Mouse (Mus musculus): ENCODE results near the gene Fitm2. TPM values are rescaled to one million over a fixed set of nuclear protein-coding genes. Genes with fewer than 3 reads are reported as not detected.

Gene Fitm2
- polyA plus RNA-seq, 1 experiment, result 21.9 TPM

GRCm38 (mm10) chr2:163492018-163492417, 19.6 kb upstream of the Fitm2 start, which contains the start of gene R3hdml:
Gene R3hdml (plus strand): TSS chr2:163492318.
- WGBS, result 61% methylated on average over 5 of the region's 5 CpGs
- no peak within 1 kb of the TSS for H3K4me3 ChIP-seq (ENCODE audit: insufficient read depth, low read depth, low read length)
- DNase-seq, result no peak
- no peaks in the 10 kb centered on the region for H3K27me3 ChIP-seq (replicated peaks; ENCODE audit: control insufficient read depth, insufficient read depth, low read length)
- H3K27ac ChIP-seq (ENCODE audit: insufficient read depth, low read depth, low read length), result no peak within 1 kb of the TSS
- H3K4me1 ChIP-seq (ENCODE audit: control insufficient read depth, insufficient read depth, low read length), result no peaks in the 10 kb centered on the region
- H3K36me3 ChIP-seq (ENCODE audit: control insufficient read depth, insufficient read depth, low read length), result no peaks in the 10 kb centered on the region
- TF ChIP-seq CTCF (conservative IDR thresholded peaks at IDR 0.05; ENCODE audit: insufficient read depth, insufficient read length, low read depth, low read length) (no peak), POLR2A (IDR thresholded peaks at IDR 0.05; ENCODE audit: low read depth, low read length) (no peak)

GRCm38 (mm10) chr2:163491351-163491750, 18.9 kb upstream of the Fitm2 start:
- H3K4me3 ChIP-seq (ENCODE audit: insufficient read depth, low read depth, low read length), result no peak overlapping the region
- no peaks in the 10 kb centered on the region for H3K4me1 ChIP-seq (ENCODE audit: control insufficient read depth, insufficient read depth, low read length)
- no peaks in the 10 kb centered on the region for H3K36me3 ChIP-seq (ENCODE audit: control insufficient read depth, insufficient read depth, low read length)
- WGBS, result 64% methylated on average over 7 of the region's 7 CpGs
- no peak for DNase-seq
- H3K27ac ChIP-seq (ENCODE audit: insufficient read depth, low read depth, low read length), result no peak overlapping the region
- TF ChIP-seq CTCF (conservative IDR thresholded peaks at IDR 0.05; ENCODE audit: insufficient read depth, insufficient read length, low read depth, low read length) (no peak), POLR2A (IDR thresholded peaks at IDR 0.05; ENCODE audit: low read depth, low read length) (no peak)
- no peaks in the 10 kb centered on the region for H3K27me3 ChIP-seq (replicated peaks; ENCODE audit: control insufficient read depth, insufficient read depth, low read length)

- no peak overlapping the region for H3K27ac ChIP-seq (ENCODE audit: insufficient read depth, low read depth, low read length)
- no peaks in the 10 kb centered on the region for H3K27me3 ChIP-seq (replicated peaks; ENCODE audit: control insufficient read depth, insufficient read depth, low read length)
- H3K36me3 ChIP-seq (ENCODE audit: control insufficient read depth, insufficient read depth, low read length), result no peaks in the 10 kb centered on the region
- H3K4me3 ChIP-seq (ENCODE audit: insufficient read depth, low read depth, low read length), result no peak overlapping the region
- WGBS, result 90% methylated on average over 17 of the region's 17 CpGs
- no peak for DNase-seq
- TF ChIP-seq CTCF (conservative IDR thresholded peaks at IDR 0.05; ENCODE audit: insufficient read depth, insufficient read length, low read depth, low read length), result no peak
- no peak for TF ChIP-seq POLR2A (IDR thresholded peaks at IDR 0.05; ENCODE audit: low read depth, low read length)
- no peaks in the 10 kb centered on the region for H3K4me1 ChIP-seq (ENCODE audit: control insufficient read depth, insufficient read depth, low read length)
Measured at GRCm38 (mm10) chr2:163490656-163491055, 18.2 kb upstream of the Fitm2 start.

GRCm38 (mm10) chr2:163489725-163490291, 17.4 kb upstream of the Fitm2 start:
- WGBS, result 18% methylated on average over 5 of the region's 5 CpGs
- Histone ChIP-seq H3K4me3 (ENCODE audit: insufficient read depth, low read depth, low read length) (no peak overlapping the region), H3K4me1 (ENCODE audit: control insufficient read depth, insufficient read depth, low read length) (no peaks in the 10 kb centered on the region), H3K27me3 (replicated peaks; ENCODE audit: control insufficient read depth, insufficient read depth, low read length) (no peaks in the 10 kb centered on the region), H3K27ac (ENCODE audit: insufficient read depth, low read depth, low read length) (no peak overlapping the region), H3K36me3 (ENCODE audit: control insufficient read depth, insufficient read depth, low read length) (no peaks in the 10 kb centered on the region)
- DNase-seq, result no peak
- TF ChIP-seq POLR2A (IDR thresholded peaks at IDR 0.05; ENCODE audit: low read depth, low read length), result no peak
- TF ChIP-seq CTCF (conservative IDR thresholded peaks at IDR 0.05; ENCODE audit: insufficient read depth, insufficient read length, low read depth, low read length), result no peak

- no peak for TF ChIP-seq CTCF (conservative IDR thresholded peaks at IDR 0.05; ENCODE audit: insufficient read depth, insufficient read length, low read depth, low read length)
- no peak for TF ChIP-seq POLR2A (IDR thresholded peaks at IDR 0.05; ENCODE audit: low read depth, low read length)
- Histone ChIP-seq H3K36me3 (ENCODE audit: control insufficient read depth, insufficient read depth, low read length) (no peaks in the 10 kb centered on the region), H3K4me3 (ENCODE audit: insufficient read depth, low read depth, low read length) (no peak overlapping the region), H3K4me1 (ENCODE audit: control insufficient read depth, insufficient read depth, low read length) (no peaks in the 10 kb centered on the region), H3K27me3 (replicated peaks; ENCODE audit: control insufficient read depth, insufficient read depth, low read length) (no peaks in the 10 kb centered on the region), H3K27ac (ENCODE audit: insufficient read depth, low read depth, low read length) (no peak overlapping the region)
- DNase-seq, result no peak
- WGBS, result 86% methylated on average over 3 of the region's 3 CpGs
Measured at GRCm38 (mm10) chr2:163487360-163487759, 14.9 kb upstream of the Fitm2 start.

GRCm38 (mm10) chr2:163481539-163482029, 9.2 kb upstream of the Fitm2 start:
- TF ChIP-seq POLR2A (IDR thresholded peaks at IDR 0.05; ENCODE audit: low read depth, low read length), result no peak
- no peak for TF ChIP-seq CTCF (conservative IDR thresholded peaks at IDR 0.05; ENCODE audit: insufficient read depth, insufficient read length, low read depth, low read length)
- under 1% methylated on average over 20 of the region's 21 CpGs for WGBS
- Histone ChIP-seq H3K27ac (ENCODE audit: insufficient read depth, low read depth, low read length) (no peak overlapping the region), H3K4me1 (ENCODE audit: control insufficient read depth, insufficient read depth, low read length) (0 out of 2 replicates have a peak, but pooled peaks cover 4% of the 10 kb centered on the region), H3K36me3 (ENCODE audit: control insufficient read depth, insufficient read depth, low read length) (no peaks in the 10 kb centered on the region), H3K27me3 (replicated peaks; ENCODE audit: control insufficient read depth, insufficient read depth, low read length) (no peaks in the 10 kb centered on the region), H3K4me3 (ENCODE audit: insufficient read depth, low read depth, low read length) (no peak overlapping the region)
- peak; percentile 53 for DNase-seq

- Histone ChIP-seq H3K4me3 (ENCODE audit: insufficient read depth, low read depth, low read length) (no peak overlapping the region), H3K27ac (ENCODE audit: insufficient read depth, low read depth, low read length) (no peak overlapping the region), H3K4me1 (ENCODE audit: control insufficient read depth, insufficient read depth, low read length) (0 out of 2 replicates have a peak, but pooled peaks cover 4% of the 10 kb centered on the region), H3K27me3 (replicated peaks; ENCODE audit: control insufficient read depth, insufficient read depth, low read length) (no peaks in the 10 kb centered on the region), H3K36me3 (ENCODE audit: control insufficient read depth, insufficient read depth, low read length) (no peaks in the 10 kb centered on the region)
- 47% methylated on average over 18 of the region's 18 CpGs for WGBS
- peak; percentile 62 for DNase-seq
- TF ChIP-seq POLR2A (IDR thresholded peaks at IDR 0.05; ENCODE audit: low read depth, low read length) (no peak), CTCF (conservative IDR thresholded peaks at IDR 0.05; ENCODE audit: insufficient read depth, insufficient read length, low read depth, low read length) (peak; percentile 45)
Measured at GRCm38 (mm10) chr2:163480191-163480825, 7.9 kb upstream of the Fitm2 start.

Measured in kidney, adult 2 months (tissue).